Mouse (Mus musculus): Measurements from ENCODE around the gene Izumo1r.

The Izumo1r gene

DNA sequence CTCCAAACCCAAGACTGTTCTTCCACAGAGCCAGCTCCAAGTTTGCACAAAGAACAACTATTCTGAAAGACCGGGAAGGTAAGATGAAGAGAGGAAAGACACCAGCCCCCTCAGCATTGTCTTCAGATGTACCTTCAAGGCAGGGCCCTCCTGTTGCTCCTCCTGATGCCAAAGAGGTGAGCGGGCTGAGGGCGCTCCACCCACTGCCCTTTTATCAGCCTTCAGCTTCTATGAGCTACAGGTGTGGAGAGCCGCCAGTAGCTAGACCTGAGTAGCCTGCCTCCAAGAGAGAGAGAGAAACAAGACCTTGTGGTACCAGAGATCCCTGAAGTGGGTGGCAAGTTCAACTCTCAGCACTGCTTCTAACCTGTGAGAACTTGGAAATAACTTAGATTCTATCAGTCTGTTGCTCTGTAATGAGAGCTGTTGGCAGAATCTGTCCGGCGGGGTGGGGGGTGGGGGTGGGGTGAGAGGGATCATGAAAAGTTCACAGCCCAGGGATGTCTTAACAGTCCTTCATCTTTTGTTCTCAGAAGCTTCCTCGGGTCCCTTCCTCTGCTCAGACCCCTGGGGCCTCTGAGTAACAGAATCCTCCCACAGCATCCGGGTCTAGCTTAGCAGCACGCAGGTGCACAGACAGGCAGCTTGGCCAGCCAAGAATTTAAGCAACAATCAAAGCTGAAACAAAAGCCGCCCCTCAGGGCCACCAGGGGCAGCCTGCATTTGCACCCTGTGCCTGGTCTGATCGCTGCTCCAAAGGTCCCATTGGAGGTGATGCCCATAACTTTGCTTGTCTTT lies at the start of gene Izumo1r:
Gene Izumo1r, minus strand, starts transcription at position 369 of the 798 bp plus-strand sequence.
- DNase-seq (ENCODE audit: low spot score): no peak

DNA sequence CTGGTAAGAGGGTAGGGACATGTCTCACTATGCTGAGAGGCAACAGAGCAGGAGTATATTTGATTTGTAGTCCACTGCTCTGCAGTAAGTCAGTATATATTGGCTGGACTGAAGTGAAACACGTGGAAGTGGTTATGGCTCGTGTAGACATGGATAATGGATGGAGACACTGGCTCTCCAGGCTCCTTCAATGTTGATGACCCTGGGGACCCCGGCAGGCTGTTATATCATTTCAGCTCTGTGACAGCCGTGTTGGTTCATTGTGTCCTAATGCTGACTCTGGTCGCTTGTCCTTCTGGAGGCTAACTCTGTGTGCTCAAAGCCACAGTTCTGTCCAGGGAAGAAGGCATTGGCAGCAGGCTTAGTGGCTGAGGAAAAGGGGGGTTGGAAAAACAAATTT lies 47.3 kb upstream of the Izumo1r start:
- no peak for DNase-seq (ENCODE audit: low spot score)

DNA sequence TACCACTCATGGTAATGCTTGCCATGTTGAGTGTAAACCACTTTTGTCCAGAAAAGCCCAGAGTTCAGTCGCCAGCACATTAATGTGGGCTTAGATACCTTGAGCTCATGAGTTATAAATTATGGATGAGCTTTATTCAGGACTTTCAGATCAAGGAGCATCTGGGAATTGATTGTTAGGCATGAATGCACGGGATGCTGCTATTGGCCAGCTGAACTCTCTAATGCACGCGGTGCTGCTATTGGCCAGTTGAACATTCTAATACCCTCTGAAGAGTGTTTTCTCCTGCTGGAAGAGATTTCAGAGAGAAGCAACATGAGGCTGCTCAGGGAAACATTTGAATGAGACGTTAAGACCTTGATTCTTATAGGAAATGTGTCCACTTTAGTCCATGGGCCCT lies 45.1 kb upstream of the Izumo1r start:
- no peak for DNase-seq (ENCODE audit: low spot score)

DNA sequence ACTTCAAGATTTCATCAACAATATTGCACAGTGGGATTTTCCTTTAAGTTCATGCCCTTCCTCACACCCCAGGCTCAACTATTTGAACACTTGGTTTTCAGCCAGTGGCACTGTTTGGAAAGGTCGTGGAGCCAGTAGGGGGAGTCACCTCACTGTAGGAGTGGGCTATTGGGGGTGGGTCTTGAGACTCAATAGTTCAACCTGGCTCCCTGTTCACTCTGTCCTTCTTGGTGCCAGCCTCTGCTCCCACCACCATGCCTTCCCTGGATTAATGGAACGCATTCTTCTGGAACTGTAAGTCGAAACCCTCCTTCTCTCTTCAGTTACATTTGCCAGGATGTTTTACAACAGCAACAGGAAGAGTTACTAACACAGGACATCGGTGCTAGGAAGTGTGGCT lies 42.9 kb upstream of the Izumo1r start:
- no peak for DNase-seq (ENCODE audit: low spot score)

DNA sequence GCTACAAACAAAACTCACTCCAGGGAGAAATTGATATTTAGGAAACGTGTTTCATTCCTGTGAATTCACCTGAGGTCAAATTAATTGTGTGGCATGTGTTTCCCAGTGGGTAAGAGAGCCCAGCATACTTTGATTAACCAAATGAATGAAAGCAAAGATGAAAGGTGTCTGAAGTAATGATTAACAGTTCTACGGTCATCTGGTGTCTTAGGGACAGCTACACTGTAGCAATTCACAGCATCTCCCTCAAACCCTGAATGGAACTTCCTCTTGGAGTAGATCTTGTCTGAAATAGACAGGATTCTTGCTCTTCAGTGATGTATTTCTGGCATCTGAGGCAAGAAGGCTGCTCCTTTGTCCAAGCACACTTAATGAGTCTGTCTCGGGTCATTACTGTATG lies 42.2 kb upstream of the Izumo1r start:
- no peak for DNase-seq (ENCODE audit: low spot score)

DNA sequence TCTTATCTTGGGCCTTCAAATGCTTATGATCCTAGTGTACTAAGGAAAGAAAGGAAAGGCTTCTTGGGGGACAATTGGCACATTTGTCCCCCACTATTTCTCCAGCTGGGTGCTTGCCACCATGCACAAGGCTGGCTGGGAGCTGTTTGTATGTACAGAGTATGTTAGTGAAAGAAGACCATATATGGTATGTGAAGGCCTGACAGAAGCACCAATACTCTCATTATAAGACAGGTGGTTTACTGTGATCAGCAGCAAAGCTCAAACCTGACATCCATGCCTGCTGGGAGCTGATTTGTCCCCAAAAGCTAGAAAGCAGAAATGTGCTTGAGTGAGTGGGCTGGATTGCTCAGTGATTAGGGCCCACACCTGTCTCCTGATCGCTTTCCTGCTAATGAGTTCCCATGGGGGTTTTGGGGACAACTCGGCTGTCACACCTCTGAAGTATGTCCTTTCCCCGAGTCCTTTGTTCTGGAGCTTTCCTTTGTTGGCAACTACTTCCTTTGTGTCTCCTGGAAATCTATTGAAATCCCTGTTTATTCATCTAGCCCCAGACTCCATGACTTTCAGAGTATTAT lies 38.5 kb upstream of the Izumo1r start:
- no peak for DNase-seq (ENCODE audit: low spot score)

DNA sequence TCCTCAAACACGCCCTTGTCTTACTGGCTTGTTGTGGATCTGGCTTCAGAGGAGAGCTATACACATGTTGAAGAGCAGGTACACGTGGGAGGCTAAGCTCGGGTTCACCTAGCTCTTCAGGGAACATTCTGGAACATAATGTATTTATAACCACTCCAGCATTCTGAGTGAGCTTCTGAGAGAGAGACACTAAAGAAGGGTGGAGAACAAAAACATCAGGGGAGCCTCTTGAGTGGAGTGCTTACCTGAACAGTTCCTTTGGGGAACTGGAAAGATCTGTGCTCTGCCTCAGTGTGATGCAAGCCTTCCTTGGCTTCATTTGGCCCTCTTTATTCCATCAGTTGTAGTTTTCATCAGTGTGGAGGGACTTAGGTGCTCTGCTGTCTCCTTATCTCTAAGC lies 35.9 kb upstream of the Izumo1r start:
- DNase-seq (ENCODE audit: low spot score): no peak

DNA sequence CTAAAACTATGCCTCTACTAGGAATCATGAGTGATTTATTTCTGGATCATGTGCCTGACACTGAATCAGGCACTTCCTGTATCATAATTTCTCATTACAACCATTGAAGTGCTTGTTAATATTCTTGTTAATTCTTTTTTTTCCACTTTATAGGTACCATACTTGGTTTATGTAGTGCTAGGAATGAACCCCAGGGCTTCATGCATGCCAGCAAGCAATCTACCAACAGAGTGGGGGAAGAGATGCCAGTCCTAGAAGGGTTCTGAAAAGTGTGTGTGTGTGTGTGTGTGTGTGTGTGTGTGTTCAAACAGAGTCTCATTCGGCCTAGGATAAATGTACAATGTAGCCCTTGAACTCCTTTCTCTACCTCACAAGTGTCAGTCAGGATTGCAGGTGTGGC lies 33.6 kb upstream of the Izumo1r start:
- DNase-seq (ENCODE audit: low spot score): no peak

DNA sequence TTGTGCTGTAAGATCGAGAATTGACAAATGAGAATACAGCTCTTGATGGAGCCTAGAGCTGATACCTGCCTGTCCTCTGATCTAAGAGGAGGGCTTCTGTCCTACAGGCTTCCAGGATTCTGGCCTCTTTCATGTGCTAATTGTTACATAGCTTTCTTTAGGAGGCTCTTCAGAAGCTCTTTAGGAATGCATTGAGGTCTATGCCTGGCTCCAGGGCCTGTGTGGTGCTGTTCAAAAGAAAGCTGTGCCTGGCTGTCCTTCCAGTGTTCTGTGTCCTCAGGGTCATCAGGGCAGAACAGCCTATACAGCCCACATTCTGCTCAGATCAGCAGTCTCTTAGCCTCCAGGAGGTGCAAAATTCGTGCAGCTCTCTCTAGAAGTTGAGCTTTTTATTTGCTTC lies 31.1 kb upstream of the Izumo1r start:
- no peak for DNase-seq (ENCODE audit: low spot score)

DNA sequence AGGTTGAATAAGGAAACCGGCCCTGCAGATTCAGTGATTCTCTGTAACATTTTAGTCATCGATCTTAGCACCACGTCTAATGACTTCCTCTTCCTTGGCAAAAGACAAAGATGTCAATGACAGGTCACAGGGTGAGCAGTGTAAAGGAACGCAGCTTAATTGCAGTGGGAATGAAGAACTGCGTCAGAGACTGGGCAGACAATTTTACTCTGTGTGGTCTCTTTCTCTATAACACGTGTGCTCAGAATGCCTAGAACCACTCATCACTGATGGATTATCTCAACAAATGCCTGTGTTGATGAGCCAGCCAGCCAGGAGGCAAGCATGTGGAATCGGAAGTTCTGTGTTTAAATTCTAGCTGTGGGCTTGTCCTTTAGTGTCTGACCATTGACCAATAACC lies 28.2 kb upstream of the Izumo1r start:
- no peak for DNase-seq (ENCODE audit: low spot score)

DNA sequence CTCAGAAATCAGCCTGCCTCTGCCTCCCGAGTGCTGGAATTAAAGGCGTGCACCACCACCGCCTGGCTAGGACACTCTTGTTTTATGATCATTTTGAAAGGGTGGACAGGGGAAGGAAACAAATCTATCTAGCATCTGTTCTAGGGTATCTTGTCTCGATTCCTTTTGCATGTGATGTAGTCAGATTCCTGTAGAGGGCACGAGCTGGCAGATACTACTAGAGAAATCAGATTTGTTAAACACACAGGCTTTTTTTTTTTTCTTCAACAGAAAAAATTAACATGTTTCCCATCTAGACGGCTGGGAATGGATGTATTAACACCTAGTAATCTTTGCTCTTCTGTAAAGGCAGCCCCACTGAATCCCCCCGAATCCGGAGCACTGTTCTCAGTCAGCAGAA lies 27.5 kb upstream of the Izumo1r start:
- no peak for DNase-seq (ENCODE audit: low spot score)

DNA sequence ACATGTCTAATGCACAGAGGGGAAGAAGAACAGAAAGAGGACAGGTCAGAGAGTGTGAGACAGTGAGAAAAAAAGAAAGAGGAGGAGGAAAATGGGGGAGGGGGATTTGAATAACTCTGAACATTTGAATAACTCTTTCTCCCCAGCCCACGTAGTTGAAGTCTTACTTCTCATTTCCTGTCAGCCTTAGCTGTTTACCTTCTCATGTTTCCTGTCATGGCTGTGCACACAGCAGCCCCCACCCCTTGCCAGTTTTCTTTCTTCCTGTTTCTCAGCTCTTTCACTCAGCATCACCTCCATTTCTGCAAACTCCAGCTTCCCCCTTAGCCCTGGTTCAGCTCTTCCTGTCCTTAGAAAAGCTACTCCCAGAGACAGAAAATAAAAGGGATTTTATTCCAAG lies 22.8 kb upstream of the Izumo1r start:
- DNase-seq (ENCODE audit: low spot score): no peak

DNA sequence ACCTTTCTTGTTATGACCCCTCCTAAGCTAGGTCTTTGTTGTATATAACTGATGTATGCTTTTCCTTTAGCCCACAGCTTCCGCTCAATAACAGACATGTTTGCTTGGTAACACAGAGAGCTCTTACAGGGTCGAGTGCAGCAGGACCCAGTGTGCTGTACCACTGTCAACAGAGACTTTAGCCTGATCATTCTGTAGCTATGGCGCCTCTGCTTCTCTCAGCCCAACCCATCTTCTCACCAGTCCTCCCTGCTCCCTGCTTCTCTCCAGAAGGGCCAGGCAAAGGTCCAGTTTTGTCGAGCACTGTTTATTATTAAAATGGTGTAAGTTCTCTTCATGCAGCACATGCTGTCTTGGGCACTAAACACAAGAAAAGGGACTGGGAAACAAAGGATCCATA lies 19.9 kb upstream of the Izumo1r start:
- DNase-seq (ENCODE audit: low spot score): no peak

DNA sequence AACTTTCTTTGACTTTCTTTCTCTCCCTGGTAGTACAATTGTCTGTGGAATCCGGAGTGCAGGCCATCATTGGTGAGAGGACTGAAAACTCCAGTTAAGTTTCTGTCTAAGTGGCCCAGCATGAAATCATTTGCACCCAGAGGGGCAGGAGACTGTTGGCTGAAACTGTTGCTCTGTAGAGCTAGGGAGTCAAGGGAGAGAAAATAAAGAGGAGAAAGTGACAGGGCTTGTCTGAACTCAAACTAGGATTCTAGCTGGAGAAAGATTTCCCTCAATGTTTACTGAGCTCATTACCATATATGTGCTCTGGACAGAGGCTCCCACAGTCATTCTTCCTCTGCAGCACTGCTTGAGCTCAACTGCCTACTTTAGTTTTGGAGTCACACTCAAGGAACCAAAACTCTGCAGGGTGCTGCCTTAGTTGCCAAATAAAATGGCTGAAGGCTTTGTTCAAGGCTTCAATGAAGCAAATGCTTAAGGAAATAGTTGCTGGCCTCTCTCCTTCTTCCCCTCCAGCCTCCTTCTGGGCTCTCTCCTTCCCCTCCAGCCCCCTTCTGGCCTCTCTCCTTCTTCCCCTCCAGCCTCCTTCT lies 18.3 kb upstream of the Izumo1r start:
- DNase-seq (ENCODE audit: low spot score): no peak

DNA sequence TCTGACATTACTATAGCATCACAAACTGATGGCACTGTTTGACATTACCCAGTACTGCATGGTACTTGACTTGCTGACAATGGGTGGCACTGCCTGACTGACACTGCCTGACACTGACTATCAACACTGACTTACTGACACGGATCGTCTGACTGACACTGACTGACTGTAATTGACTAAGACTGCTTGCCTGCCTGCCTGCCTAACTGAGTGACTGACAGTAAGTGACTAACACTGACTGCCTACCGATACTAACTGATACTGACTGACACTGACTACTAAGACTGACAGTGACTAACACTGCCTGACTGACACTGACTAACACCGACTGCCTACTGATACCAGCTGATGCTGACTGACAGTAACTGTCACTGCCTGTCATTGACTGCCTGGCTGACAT lies 17.5 kb upstream of the Izumo1r start:
- DNase-seq (ENCODE audit: low spot score): no peak

DNA sequence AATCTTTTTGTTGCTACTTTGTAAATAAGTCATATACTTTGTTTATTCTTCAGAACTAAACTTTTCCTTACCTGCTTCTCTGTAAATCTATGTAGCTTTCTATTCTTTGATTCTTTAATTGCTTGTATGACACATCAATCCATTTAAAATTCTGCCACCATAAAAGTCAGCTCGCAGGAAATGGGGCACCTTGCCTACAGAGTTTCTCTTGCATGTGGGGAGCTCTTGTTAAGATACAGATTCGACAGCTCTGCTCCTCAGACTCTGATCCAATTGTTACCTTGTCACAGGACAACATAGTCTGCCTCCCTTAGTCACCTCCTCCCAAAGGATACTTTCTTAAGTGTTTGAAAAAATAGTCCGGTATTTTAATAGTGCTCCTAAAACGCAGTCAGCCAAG lies 16.9 kb upstream of the Izumo1r start:
- no peak for DNase-seq (ENCODE audit: low spot score)

DNA sequence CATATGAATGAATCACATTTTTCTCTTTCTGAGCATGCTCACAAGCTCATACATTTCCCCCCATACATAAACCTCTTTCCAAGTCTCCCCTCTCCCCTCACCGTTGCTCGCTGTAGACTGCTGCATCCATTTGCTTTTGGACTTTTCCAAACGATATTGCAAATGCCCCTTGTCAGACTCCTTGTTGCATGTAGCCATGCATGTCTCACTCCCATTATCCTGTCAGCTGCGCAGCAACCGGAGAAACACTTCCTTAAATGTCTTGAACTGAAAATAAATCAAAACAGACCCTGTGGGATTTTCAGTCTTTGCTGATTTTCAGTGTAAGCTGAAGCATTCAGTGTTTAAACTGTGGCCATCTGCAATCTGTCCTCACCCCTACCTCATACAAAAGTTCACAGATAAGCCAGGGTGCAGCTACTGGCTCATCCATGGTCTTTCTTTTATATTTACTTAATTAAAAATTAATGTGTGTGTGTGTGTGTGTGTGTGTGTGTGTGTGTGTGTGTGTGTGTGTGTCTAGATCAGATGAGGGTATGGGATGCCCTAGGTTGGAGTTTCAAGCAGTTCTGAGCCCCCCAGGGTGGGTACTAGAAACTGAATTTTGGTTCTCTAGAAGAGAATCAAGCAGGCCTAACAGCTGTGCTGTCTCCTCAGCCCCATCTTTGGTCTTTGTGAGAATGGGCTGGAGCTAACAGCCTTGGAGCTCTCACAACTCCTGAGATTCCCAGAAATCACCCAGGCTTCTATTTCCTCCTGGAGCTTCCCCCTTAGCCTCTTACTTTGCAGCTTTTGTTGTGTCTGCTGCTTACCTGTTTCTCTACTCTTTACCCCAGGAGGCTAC lies 15.3 kb upstream of the Izumo1r start:
- DNase-seq (ENCODE audit: low spot score): no peak

DNA sequence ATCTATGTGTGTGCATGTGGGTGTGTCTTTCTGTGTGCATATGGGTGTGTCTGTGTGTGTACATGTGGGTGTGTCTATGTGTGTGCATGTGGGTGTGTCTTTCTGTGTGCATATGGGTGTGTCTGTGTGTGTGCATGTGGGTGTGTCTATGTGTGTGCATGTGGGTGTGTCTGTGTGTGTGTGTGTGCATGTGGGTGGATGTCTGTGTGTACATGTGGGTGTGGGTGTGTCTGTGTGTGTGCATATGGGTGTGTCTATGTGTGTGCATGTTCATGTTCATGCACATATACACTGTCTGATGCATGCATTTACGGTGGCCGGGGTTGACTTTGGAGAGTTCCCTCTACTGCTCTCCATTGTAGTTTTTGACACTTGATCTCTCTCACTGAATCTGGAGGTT lies 13.9 kb upstream of the Izumo1r start:
- DNase-seq (ENCODE audit: low spot score): no peak

DNA sequence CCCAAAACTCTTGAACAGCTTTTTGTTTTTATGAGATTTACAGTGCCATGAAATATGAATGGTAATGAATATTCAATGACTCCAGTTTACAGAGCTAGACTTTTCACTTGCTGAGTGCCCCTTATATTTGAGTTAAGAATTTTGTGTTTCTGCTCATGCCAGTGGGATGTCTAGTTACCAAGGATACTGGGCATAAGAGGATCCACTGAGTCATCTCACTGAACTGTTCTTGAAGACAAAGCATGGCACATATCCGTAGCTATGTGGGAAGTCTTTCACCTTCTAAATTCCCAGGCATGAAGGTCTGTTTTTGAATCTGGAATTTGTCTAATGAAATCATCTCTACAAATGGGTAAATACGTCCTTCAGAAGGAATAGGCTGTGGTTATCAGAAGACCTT lies 8.3 kb upstream of the Izumo1r start:
- no peak for DNase-seq (ENCODE audit: low spot score)

DNA sequence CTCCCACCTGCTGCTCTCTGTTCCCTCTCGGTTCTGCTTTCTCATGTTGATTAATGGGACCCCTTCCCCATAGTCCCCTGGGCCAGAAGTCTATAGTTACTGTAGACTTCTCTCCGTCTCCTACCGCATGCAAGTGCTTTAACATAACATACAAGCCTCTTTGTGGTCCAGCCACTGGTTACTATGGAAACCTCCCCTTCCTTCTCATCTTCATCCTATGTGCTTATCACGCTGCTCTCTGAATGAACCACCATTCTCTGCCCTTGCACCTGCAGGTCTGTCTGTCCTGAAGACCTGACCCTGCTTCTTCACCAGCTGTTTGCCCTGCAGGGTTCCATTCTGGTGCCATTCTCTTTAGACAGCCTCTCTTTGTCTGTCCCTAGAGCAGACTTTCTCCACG lies 6.2 kb upstream of the Izumo1r start:
- no peak for DNase-seq (ENCODE audit: low spot score)

DNA sequence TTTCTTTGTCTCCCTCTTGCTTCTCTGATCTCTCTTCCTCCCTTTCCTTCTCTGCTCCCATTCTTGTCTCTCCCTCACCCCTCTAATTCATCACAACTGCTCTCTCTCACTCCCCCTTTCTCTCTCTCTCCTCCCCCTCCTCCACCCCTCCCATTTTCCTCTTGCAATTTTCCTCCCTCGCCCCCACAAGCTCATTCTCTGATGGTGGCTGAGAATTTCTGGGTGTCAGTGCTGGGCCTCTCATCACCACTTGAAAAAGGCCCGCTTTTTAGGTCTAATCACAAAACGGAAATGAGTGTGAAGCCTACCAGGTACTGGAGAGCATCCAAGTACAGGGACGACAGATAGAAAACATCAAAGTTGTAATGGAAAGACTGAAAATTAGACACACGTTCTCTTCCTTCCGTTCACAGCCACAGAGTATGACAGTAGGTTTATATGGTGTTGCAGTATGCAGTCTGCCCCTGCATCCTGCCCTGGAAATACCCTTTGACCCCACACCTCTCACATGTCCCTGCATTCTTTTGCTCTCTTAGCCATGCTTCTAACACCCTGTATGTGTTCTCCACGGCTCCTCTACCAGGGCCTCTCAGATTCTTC lies 4.2 kb upstream of the Izumo1r start:
- DNase-seq (ENCODE audit: low spot score): no peak

DNA sequence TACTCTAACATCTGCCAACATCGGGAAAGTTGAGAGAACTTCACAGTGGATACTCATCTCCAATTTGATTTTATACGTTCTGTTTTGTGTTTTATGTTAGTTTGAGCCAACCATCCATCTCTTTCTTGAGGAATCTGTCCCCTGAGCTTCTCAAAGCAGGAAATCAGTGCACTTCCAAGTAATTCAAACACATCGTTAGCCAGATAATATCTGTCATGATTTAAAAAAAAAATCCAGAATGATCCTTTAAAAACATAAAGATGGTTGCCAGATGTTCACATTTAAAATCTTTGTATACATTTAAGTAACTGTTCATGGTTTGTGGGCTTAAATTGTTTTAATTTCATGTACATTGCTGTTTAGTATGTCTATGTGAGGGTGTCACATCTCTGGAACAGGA lies 2.2 kb upstream of the Izumo1r start:
- no peak for DNase-seq (ENCODE audit: low spot score)

All from left cerebral cortex, adult 11 months (tissue).